Mouse (Mus musculus): Measurements from ENCODE around the gene Trp73. TPM values are rescaled to one million over a fixed set of nuclear protein-coding genes. Genes with fewer than 3 reads are reported as not detected.

Trp73 gene
- total RNA-seq, 2 experiments from 2014 or later = 0.10 TPM; not detected in 1

- intact Hi-C loops (cut with DNase I; ENCODE audit: low total_unique reads) = no loop called here
- DNase-seq = no peak
These were observed 30.7 kb downstream of the Trp73 start for GRCm38 (mm10) chr4:154109216-154109849.

- no peak for DNase-seq
- intact Hi-C loops (cut with DNase I; ENCODE audit: low total_unique reads) = no loop called here
These were observed 33.4 kb downstream of the Trp73 start for GRCm38 (mm10) chr4:154106497-154107061.

GRCm38 (mm10) chr4:154105381-154106001, 34.5 kb downstream of the Trp73 start:
- intact Hi-C loops (cut with DNase I; ENCODE audit: low total_unique reads) = no loop called here
- peak; percentile 53 for DNase-seq

- no peak for DNase-seq
- intact Hi-C loops (cut with DNase I; ENCODE audit: low total_unique reads) = no loop called here
These were observed 36.1 kb downstream of the Trp73 start for GRCm38 (mm10) chr4:154103912-154104311.

GRCm38 (mm10) chr4:154103386-154103785, 36.6 kb downstream of the Trp73 start:
- intact Hi-C loops (cut with DNase I; ENCODE audit: low total_unique reads) = no loop called here
- no peak for DNase-seq

GRCm38 (mm10) chr4:154099361-154099760, 40.6 kb downstream of the Trp73 start:
- no peak for DNase-seq
- intact Hi-C loops (cut with DNase I; ENCODE audit: low total_unique reads) = no loop called here

- no peak for DNase-seq
- intact Hi-C loops (cut with DNase I; ENCODE audit: low total_unique reads) = no loop called here
These were observed 43.9 kb downstream of the Trp73 start for GRCm38 (mm10) chr4:154096111-154096510.

- intact Hi-C loops (cut with DNase I; ENCODE audit: low total_unique reads) = no loop called here
- no peak for DNase-seq
These were observed 46.8 kb downstream of the Trp73 start for GRCm38 (mm10) chr4:154093210-154093609.

- DNase-seq = no peak
- intact Hi-C loops (cut with DNase I; ENCODE audit: low total_unique reads) = no loop called here
These were observed 48.7 kb downstream of the Trp73 start for GRCm38 (mm10) chr4:154091356-154091755.

- no peak for DNase-seq
- intact Hi-C loops (cut with DNase I; ENCODE audit: low total_unique reads) = no loop called here
These were observed 50.8 kb downstream of the Trp73 start for GRCm38 (mm10) chr4:154089205-154089604.

GRCm38 (mm10) chr4:154086436-154086835, 53.6 kb downstream of the Trp73 start:
- DNase-seq = no peak

GRCm38 (mm10) chr4:154085856-154086255, 54.2 kb downstream of the Trp73 start:
- no peak for DNase-seq
- intact Hi-C loops (cut with DNase I; ENCODE audit: low total_unique reads) = no loop called here

More at GRCm38 (mm10) chr4:154086436-154086835, 53.6 kb downstream of the Trp73 start:
- intact Hi-C loops (cut with DNase I; ENCODE audit: low total_unique reads) = no loop called here

GRCm38 (mm10) chr4:154081974-154082373, 58.0 kb downstream of the Trp73 start:
- no peak for DNase-seq

GRCm38 (mm10) chr4:154081021-154081420, 59.0 kb downstream of the Trp73 start:
- DNase-seq = no peak
- intact Hi-C loops (cut with DNase I; ENCODE audit: low total_unique reads) = no loop called here

More at GRCm38 (mm10) chr4:154081974-154082373, 58.0 kb downstream of the Trp73 start:
- intact Hi-C loops (cut with DNase I; ENCODE audit: low total_unique reads) = no loop called here

- no peak for DNase-seq
- intact Hi-C loops (cut with DNase I; ENCODE audit: low total_unique reads) = no loop called here
These were observed 59.8 kb downstream of the Trp73 start for GRCm38 (mm10) chr4:154080211-154080610.

GRCm38 (mm10) chr4:154071941-154072340, 68.1 kb downstream of the Trp73 start:
- intact Hi-C loops (cut with DNase I; ENCODE audit: low total_unique reads) = no loop called here
- DNase-seq = no peak

GRCm38 (mm10) chr4:154071521-154071920, 68.5 kb downstream of the Trp73 start:
- DNase-seq = no peak
- intact Hi-C loops (cut with DNase I; ENCODE audit: low total_unique reads) = no loop called here

GRCm38 (mm10) chr4:154070896-154071295, 69.1 kb downstream of the Trp73 start:
- DNase-seq = no peak
- intact Hi-C loops (cut with DNase I; ENCODE audit: low total_unique reads) = no loop called here

GRCm38 (mm10) chr4:154064827-154065773, 74.9 kb downstream of the Trp73 start:
- intact Hi-C loops (cut with DNase I; ENCODE audit: low total_unique reads) = loop anchor here (5.0 to 10.0 kb wide), 2 partner anchors 142 to 210 kb away; no protein-coding TSS in a partner anchor
- DNase-seq = no peak

GRCm38 (mm10) chr4:154057696-154058095, 82.3 kb downstream of the Trp73 start:
- DNase-seq = peak; percentile 31
- intact Hi-C loops (cut with DNase I; ENCODE audit: low total_unique reads) = no loop called here
